In genomic region chr7:135403416-135403815, GRCm38 (mm10) we compare ENCODE assay signal across 8 mouse cellular contexts. TPM values are rescaled to one million over a fixed set of nuclear protein-coding genes. Genes with fewer than 3 reads are reported as not detected.
DNase-seq lines count a peak whose midpoint lies in the region; ATAC-seq lines count a peak whose summit lies in the region.

No protein-coding gene starts in this region.

- ATAC-seq in forebrain, embryonic 16.5 days, result peak; percentile 75
- no peak for ATAC-seq in limb, embryonic 11.5 days (ENCODE audit: insufficient number of reproducible peaks, low FRiP score, low TSS enrichment, low read depth)

- no peaks in the 10 kb centered on the region for H3K36me3 ChIP-seq in forebrain, embryonic 16.5 days (ENCODE audit: control insufficient read depth, insufficient read depth)
- H3K36me3 ChIP-seq in limb, embryonic 11.5 days (ENCODE audit: control insufficient read depth, insufficient read depth, low read length), result no peaks in the 10 kb centered on the region

- H3K4me3 ChIP-seq in forebrain, embryonic 16.5 days (replicated peaks; ENCODE audit: low read length), result no peak overlapping the region
- H3K4me3 ChIP-seq in limb, embryonic 11.5 days (ENCODE audit: low read depth, low read length), result no peak overlapping the region

- no peaks in the 10 kb centered on the region for H3K9me3 ChIP-seq in forebrain, embryonic 16.5 days (ENCODE audit: control insufficient read depth, low read length)
- H3K9me3 ChIP-seq in limb, embryonic 11.5 days (ENCODE audit: control insufficient read depth, low read length), result no peaks in the 10 kb centered on the region

- H3K4me1 ChIP-seq in forebrain, embryonic 16.5 days (replicated peaks; ENCODE audit: control insufficient read depth, insufficient read depth, low read length), result no peaks in the 10 kb centered on the region
- no peaks in the 10 kb centered on the region for H3K4me1 ChIP-seq in limb, embryonic 11.5 days (ENCODE audit: control insufficient read depth, insufficient read depth, low read length)

- peak; percentile 72 for DNase-seq in urinary bladder, postnatal 14 days (ENCODE audit: low spot score)
- DNase-seq in urinary bladder, adult 2 months (ENCODE audit: low spot score), result no peak
- DNase-seq in cerebellum, adult 11-12 months, result peak; percentile 16
- peak; percentile 70 for DNase-seq in kidney, adult 9 months
- DNase-seq in limb, embryonic 11.5 days (ENCODE audit: low spot score), result peak; percentile 85
- DNase-seq in retina, adult 2 months (ENCODE audit: low read depth, low spot score), result peak; percentile 54
- peak; percentile 43 for DNase-seq in yolk sac, embryonic 10.5 days (ENCODE audit: low spot score)

- H3K27me3 ChIP-seq in forebrain, embryonic 16.5 days (replicated peaks; ENCODE audit: control insufficient read depth, insufficient read depth, low read length), result no peaks in the 10 kb centered on the region
- H3K27me3 ChIP-seq in limb, embryonic 11.5 days (ENCODE audit: control insufficient read depth, insufficient read depth, low read length), result 0 out of 2 replicates have a peak, but pooled peaks cover 2% of the 10 kb centered on the region

- whole genome bisulfite sequencing in forebrain, embryonic 16.5 days, result 9% methylated on average over 5 of the region's 5 CpGs
- 10% methylated on average over 5 of the region's 5 CpGs for WGBS in limb, embryonic 11.5 days

- no peak overlapping the region for H3K9ac ChIP-seq in forebrain, embryonic 16.5 days (replicated peaks; ENCODE audit: low read depth, low read length)
- no peak overlapping the region for H3K9ac ChIP-seq in limb, embryonic 11.5 days (ENCODE audit: low read length)

- no peak overlapping the region for H3K27ac ChIP-seq in forebrain, embryonic 16.5 days (ENCODE audit: low read length)
- H3K27ac ChIP-seq in limb, embryonic 11.5 days (replicated peaks; ENCODE audit: low read depth, low read length), result no peak overlapping the region

- H3K4me2 ChIP-seq in forebrain, embryonic 16.5 days (ENCODE audit: low read length), result no peak overlapping the region
- no peak overlapping the region for H3K4me2 ChIP-seq in limb, embryonic 11.5 days (ENCODE audit: low read depth, severe bottlenecking)

RNA-seq across cellular contexts. Expression of gene Foxi2, which starts 6.7 kb away (rescaled TPM):
- not detected in 2 replicates for polyA plus RNA-seq in urinary bladder, adult 2 months (2012; rRNA removed)
- not detected in 2 replicates for polyA plus RNA-seq in forebrain, embryonic 16.5 days (2015; fragmentation: Nextera tagmentation; extraction: Ambion mirVana)
- polyA plus RNA-seq in limb, embryonic 11.5 days (2014; fragmentation: Nextera tagmentation; extraction: Ambion mirVana), result 0.71 and 1.1 TPM in 2 replicates
